Mouse (Mus musculus): Measurements from ENCODE around the gene AC161166.1. TPM values are rescaled to one million over a fixed set of nuclear protein-coding genes. Genes with fewer than 3 reads are reported as not detected.

AC161166.1 gene
- polyA plus RNA-seq, 1 experiment from 2014 or later: 0.06 TPM

GRCm38 (mm10) chr7:24473913-24474529 lies 38.2 kb downstream of the AC161166.1 start:
- H3K4me1 ChIP-seq (ENCODE audit: insufficient read depth, low read depth, low read length): no peaks in the 10 kb centered on the region
- H3K36me3 ChIP-seq (ENCODE audit: insufficient read depth, low read length): peaks cover 9% of the 10 kb centered on the region; the same call in 1 of the 2 replicates
- no peak overlapping the region for H3K9ac ChIP-seq (replicated peaks; ENCODE audit: low read depth)
- H3K4me2 ChIP-seq (replicated peaks; ENCODE audit: low read depth, low read length): no peak overlapping the region
- H3K9me3 ChIP-seq (ENCODE audit: low read length): no peaks in the 10 kb centered on the region
- 62% methylated on average over 10 of the region's 10 CpGs for WGBS
- H3K27ac ChIP-seq (ENCODE audit: low read length): no peak overlapping the region
- no peak overlapping the region for H3K4me3 ChIP-seq (ENCODE audit: low read depth, low read length)
- H3K27me3 ChIP-seq (replicated peaks; ENCODE audit: insufficient read depth, low read length): no peaks in the 10 kb centered on the region
- peak; percentile 76 for DNase-seq (ENCODE audit: low spot score)
- TF ChIP-seq CTCF (IDR thresholded peaks at IDR 0.05) (peak; percentile 95), EP300 (IDR thresholded peaks at IDR 0.05) (no peak)
- ATAC-seq: peak; percentile 42

DNA sequence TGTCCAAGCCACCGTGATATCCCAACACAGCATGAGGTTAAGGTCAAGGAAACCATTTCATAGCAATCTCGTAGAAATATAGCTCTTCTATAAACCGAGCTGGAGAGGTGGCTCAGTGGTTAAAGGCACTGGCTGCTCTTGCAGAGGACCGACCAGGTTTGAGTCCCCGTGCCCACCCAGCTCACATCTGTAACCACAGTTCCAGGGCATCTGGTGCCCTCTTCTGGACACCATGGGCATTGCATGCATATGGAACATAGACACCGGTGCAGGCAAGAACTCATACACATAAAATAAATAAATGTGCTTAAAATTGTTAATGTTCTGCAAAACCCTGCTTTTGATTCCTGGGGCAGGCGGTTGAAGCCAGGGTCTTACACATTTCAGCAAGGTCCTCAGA lies 39.3 kb downstream of the AC161166.1 start:
- WGBS: 72% methylated on average over 7 of the region's 7 CpGs
- H3K4me1 ChIP-seq (ENCODE audit: insufficient read depth, low read depth, low read length): no peaks in the 10 kb centered on the region
- no peak for TF ChIP-seq EP300 (IDR thresholded peaks at IDR 0.05)
- TF ChIP-seq CTCF (IDR thresholded peaks at IDR 0.05): peak; percentile 79
- peaks cover 9% of the 10 kb centered on the region; the same call in 1 of the 2 replicates for H3K36me3 ChIP-seq (ENCODE audit: insufficient read depth, low read length)
- H3K4me2 ChIP-seq (replicated peaks; ENCODE audit: low read depth, low read length): no peak overlapping the region
- H3K4me3 ChIP-seq (ENCODE audit: low read depth, low read length): no peak overlapping the region
- no peaks in the 10 kb centered on the region for H3K27me3 ChIP-seq (replicated peaks; ENCODE audit: insufficient read depth, low read length)
- H3K27ac ChIP-seq (ENCODE audit: low read length): no peak overlapping the region
- ATAC-seq: no peak
- no peak for DNase-seq (ENCODE audit: low spot score)
- H3K9ac ChIP-seq (replicated peaks; ENCODE audit: low read depth): no peak overlapping the region
- H3K9me3 ChIP-seq (ENCODE audit: low read length): no peaks in the 10 kb centered on the region

- Histone ChIP-seq H3K36me3 (ENCODE audit: insufficient read depth, low read length) (peaks cover 9% of the 10 kb centered on the region; the same call in 1 of the 2 replicates), H3K9me3 (ENCODE audit: low read length) (no peaks in the 10 kb centered on the region), H3K4me1 (ENCODE audit: insufficient read depth, low read depth, low read length) (no peaks in the 10 kb centered on the region), H3K9ac (replicated peaks; ENCODE audit: low read depth) (no peak overlapping the region), H3K4me3 (ENCODE audit: low read depth, low read length) (no peak overlapping the region), H3K27ac (ENCODE audit: low read length) (no peak overlapping the region), H3K27me3 (replicated peaks; ENCODE audit: insufficient read depth, low read length) (no peaks in the 10 kb centered on the region), H3K4me2 (replicated peaks; ENCODE audit: low read depth, low read length) (no peak overlapping the region)
- ATAC-seq: no peak
- no peak for DNase-seq (ENCODE audit: low spot score)
- TF ChIP-seq CTCF (IDR thresholded peaks at IDR 0.05): no peak
- TF ChIP-seq EP300 (IDR thresholded peaks at IDR 0.05): no peak
- WGBS: 66% methylated on average over 6 of the region's 6 CpGs
Measured at GRCm38 (mm10) chr7:24472442-24472841, 39.8 kb downstream of the AC161166.1 start.

DNA sequence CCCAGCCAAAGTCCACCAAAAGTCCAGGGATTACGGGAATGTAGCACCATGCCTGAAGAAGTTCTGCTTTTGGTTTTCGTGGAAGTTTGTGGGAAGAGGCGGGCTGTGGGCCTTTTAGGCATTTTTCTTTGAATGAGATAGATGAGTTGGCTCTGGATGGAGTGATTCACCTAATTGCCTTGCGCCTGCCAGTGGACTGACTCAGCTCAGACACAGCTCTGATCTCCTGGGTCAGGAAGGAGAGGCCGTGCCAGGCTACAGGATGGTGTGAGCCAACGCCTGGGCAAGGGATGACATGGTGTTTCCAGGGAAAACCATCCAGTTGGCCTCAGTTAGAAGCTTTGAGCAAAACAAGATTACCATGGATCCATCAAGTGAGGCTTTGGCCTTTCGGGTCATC lies 41.9 kb downstream of the AC161166.1 start:
- DNase-seq (ENCODE audit: low spot score) (peak; percentile 50), ATAC-seq (0 out of 2 replicates have a peak, but pooled peaks have one; percentile 31)
- no peak overlapping the region for H3K9ac ChIP-seq (replicated peaks; ENCODE audit: low read depth)
- H3K36me3 ChIP-seq (ENCODE audit: insufficient read depth, low read length): peaks cover 9% of the 10 kb centered on the region; the same call in 1 of the 2 replicates
- no peaks in the 10 kb centered on the region for H3K9me3 ChIP-seq (ENCODE audit: low read length)
- H3K4me3 ChIP-seq (ENCODE audit: low read depth, low read length): no peak overlapping the region
- no peak overlapping the region for H3K27ac ChIP-seq (ENCODE audit: low read length)
- no peaks in the 10 kb centered on the region for H3K27me3 ChIP-seq (replicated peaks; ENCODE audit: insufficient read depth, low read length)
- no peak overlapping the region for H3K4me2 ChIP-seq (replicated peaks; ENCODE audit: low read depth, low read length)
- TF ChIP-seq EP300 (IDR thresholded peaks at IDR 0.05): no peak
- 88% methylated on average over 7 of the region's 7 CpGs for WGBS
- H3K4me1 ChIP-seq (ENCODE audit: insufficient read depth, low read depth, low read length): no peaks in the 10 kb centered on the region

DNA sequence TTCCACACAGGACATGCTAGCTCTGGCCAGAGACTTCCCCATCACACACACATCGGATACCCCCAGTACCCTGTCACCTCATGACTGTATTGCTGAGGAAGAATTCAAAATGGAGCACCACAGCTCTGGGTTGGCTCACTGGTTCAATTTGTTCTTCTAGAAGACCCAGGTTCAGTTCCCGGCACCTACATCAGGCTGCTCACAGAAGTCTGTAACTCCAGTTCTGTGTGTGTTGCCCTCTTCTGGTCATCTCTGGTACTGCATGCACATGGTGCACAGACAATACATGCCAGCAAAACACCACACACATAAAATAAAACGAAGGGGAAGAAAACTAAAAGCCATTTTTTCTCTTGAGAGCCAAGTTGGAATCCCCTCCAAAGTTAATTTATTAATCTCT lies 43.1 kb downstream of the AC161166.1 start:
- WGBS: 90% methylated on average over 3 of the region's 3 CpGs
- Histone ChIP-seq H3K27me3 (replicated peaks; ENCODE audit: insufficient read depth, low read length) (no peaks in the 10 kb centered on the region), H3K9me3 (ENCODE audit: low read length) (no peaks in the 10 kb centered on the region), H3K36me3 (ENCODE audit: insufficient read depth, low read length) (peaks cover 9% of the 10 kb centered on the region; the same call in 1 of the 2 replicates), H3K4me1 (ENCODE audit: insufficient read depth, low read depth, low read length) (no peaks in the 10 kb centered on the region), H3K27ac (ENCODE audit: low read length) (no peak overlapping the region), H3K9ac (replicated peaks; ENCODE audit: low read depth) (no peak overlapping the region), H3K4me3 (ENCODE audit: low read depth, low read length) (no peak overlapping the region), H3K4me2 (replicated peaks; ENCODE audit: low read depth, low read length) (no peak overlapping the region)
- ATAC-seq: no peak
- no peak for DNase-seq (ENCODE audit: low spot score)
- TF ChIP-seq EP300 (IDR thresholded peaks at IDR 0.05) (no peak), CTCF (IDR thresholded peaks at IDR 0.05) (peak; percentile 69)

- no peaks in the 10 kb centered on the region for H3K4me1 ChIP-seq (ENCODE audit: insufficient read depth, low read depth, low read length)
- H3K9ac ChIP-seq (replicated peaks; ENCODE audit: low read depth): no peak overlapping the region
- H3K4me3 ChIP-seq (ENCODE audit: low read depth, low read length): no peak overlapping the region
- 80% methylated on average over 5 of the region's 5 CpGs for WGBS
- H3K27me3 ChIP-seq (replicated peaks; ENCODE audit: insufficient read depth, low read length): no peaks in the 10 kb centered on the region
- TF ChIP-seq CTCF (IDR thresholded peaks at IDR 0.05): no peak
- TF ChIP-seq EP300 (IDR thresholded peaks at IDR 0.05): no peak
- H3K9me3 ChIP-seq (ENCODE audit: low read length): no peaks in the 10 kb centered on the region
- no peak overlapping the region for H3K27ac ChIP-seq (ENCODE audit: low read length)
- no peak for ATAC-seq
- no peak for DNase-seq (ENCODE audit: low spot score)
- no peak overlapping the region for H3K4me2 ChIP-seq (replicated peaks; ENCODE audit: low read depth, low read length)
- H3K36me3 ChIP-seq (ENCODE audit: insufficient read depth, low read length): peaks cover 6% of the 10 kb centered on the region; the same call in 1 of the 2 replicates
Measured at GRCm38 (mm10) chr7:24467886-24468285, 44.4 kb downstream of the AC161166.1 start.

Measured in lung, postnatal 0 days (tissue).